Mouse (Mus musculus) midbrain, embryonic 14.5 days (tissue): ENCODE results near the gene Gm10153. TPM values are rescaled to one million over a fixed set of nuclear protein-coding genes. Genes with fewer than 3 reads are reported as not detected.
"Not testable (repeated sequence)": the region's sequence is repeated elsewhere in the genome, so short reads cannot be mapped to it uniquely, and the experiment has no call there.

Experiments used
- ATAC-seq: fragments of 200-750 bp; cut with Nextera tagmentation; 2 replicates; pipeline ENCODE4 v1.8.0; 2017; ENCODE audit warnings: moderate number of reproducible peaks, moderate library complexity; ENCODE audit not compliant: low FRiP score, low TSS enrichment
- DNase-seq: peaks from one replicate; pipeline ENCODE4 v3.0.0-alpha.2; 2015
- H3K27ac ChIP-seq: fragments of 300-500 bp; sonication (generic); replicated peaks from 2 replicates; pipeline ENCODE4 v1.5.1; 2014; ENCODE audit warnings: mild to moderate bottlenecking, low read depth, low read length, moderate library complexity
- H3K27me3 ChIP-seq: fragments of 300-500 bp; sonication (generic); 2 replicates; pipeline ENCODE4 v1.6.1; 2014; ENCODE audit warnings: low read length, control low read depth, mixed read lengths; ENCODE audit not compliant: control insufficient read depth, insufficient read depth
- H3K36me3 ChIP-seq: fragments of 300-500 bp; sonication (generic); 2 replicates; pipeline ENCODE4 v1.6.1; 2014; ENCODE audit warnings: low read length, control low read depth; ENCODE audit not compliant: control insufficient read depth, insufficient read depth
- H3K4me1 ChIP-seq: fragments of 300-500 bp; sonication (generic); 2 replicates; pipeline ENCODE4 v1.6.1; 2014; ENCODE audit warnings: mild to moderate bottlenecking, antibody characterized with exemption, low read length, control low read depth; ENCODE audit not compliant: control insufficient read depth, insufficient read depth
- H3K4me2 ChIP-seq: fragments of 300-500 bp; sonication (generic); 2 replicates; pipeline ENCODE4 v1.6.1; 2014; ENCODE audit warnings: mild to moderate bottlenecking, low read length, moderate library complexity
- H3K4me3 ChIP-seq: fragments of 300-500 bp; sonication (generic); replicated peaks from 2 replicates; pipeline ENCODE4 v1.5.1; 2014; ENCODE audit warnings: low read depth, low read length
- H3K9ac ChIP-seq: fragments of 300-500 bp; sonication (generic); replicated peaks from 2 replicates; pipeline ENCODE4 v1.6.1; 2014; ENCODE audit warnings: mild to moderate bottlenecking, low read length, moderate library complexity
- H3K9me3 ChIP-seq: fragments of 300-500 bp; sonication (generic); 2 replicates; pipeline ENCODE4 v1.6.1; 2016; ENCODE audit warnings: low read length, control low read depth, mixed read lengths; ENCODE audit not compliant: control insufficient read depth
- WGBS: fragments of 180-500 bp; shearing (Covaris S2); extraction: QIAGEN DNeasy Blood & Tissue Kit; methylation state at CpG from one replicate; pipeline ENCODE4 v1.1.7; 2014; 5-methylcytosine and 5-hydroxymethylcytosine counted together
- polyA plus RNA-seq: library from polyadenylated mRNA; unstranded; fragments of >200 nt; fragmentation: Nextera tagmentation; extraction: Ambion mirVana; gene quantifications from 2 replicates; pipeline ENCODE4 v1.2.1, GENCODE M21; 2014

Gene Gm10153
- polyA plus RNA-seq = not detected in 2 replicates

- no peak within 1 kb of the TSS for H3K4me2 ChIP-seq
- ATAC-seq = no peak
- WGBS = 53% methylated on average over 2 of the region's 2 CpGs
Measured at GRCm38 (mm10) chr7:142190289-142190688, at the start of gene Gm10153. Gene Gm10153, minus strand, starts transcription at chr7:142190389.

GRCm38 (mm10) chr7:142231540-142231939 lies 41.4 kb upstream of the Gm10153 start:
- H3K27ac ChIP-seq = no peak overlapping the region
- no peaks in the 10 kb centered on the region for H3K36me3 ChIP-seq
- H3K27me3 ChIP-seq = no peaks in the 10 kb centered on the region
- no peak overlapping the region for H3K4me3 ChIP-seq
- ATAC-seq = no peak
- H3K4me2 ChIP-seq = no peak overlapping the region
- H3K4me1 ChIP-seq = no peaks in the 10 kb centered on the region
- H3K9me3 ChIP-seq = no peaks in the 10 kb centered on the region
- 44% methylated on average over 1 of the region's 1 CpGs for WGBS
- H3K9ac ChIP-seq = no peak overlapping the region
- no peak for DNase-seq

More at GRCm38 (mm10) chr7:142190289-142190688, at the start of gene Gm10153:
- Histone ChIP-seq H3K27ac (no peak within 1 kb of the TSS), H3K36me3 (no peaks in the 10 kb centered on the region), H3K4me1 (no peaks in the 10 kb centered on the region), H3K27me3 (no peaks in the 10 kb centered on the region), H3K9me3 (no peaks in the 10 kb centered on the region), H3K4me3 (no peak within 1 kb of the TSS), H3K9ac (no peak within 1 kb of the TSS)
- no peak for DNase-seq

GRCm38 (mm10) chr7:142229871-142230270 lies 39.7 kb upstream of the Gm10153 start, which contains the start of gene Krtap5-5:
Gene Krtap5-5, minus strand, starts transcription at chr7:142229971.
- H3K27ac ChIP-seq, H3K36me3 ChIP-seq, H3K4me1 ChIP-seq, H3K4me2 ChIP-seq, H3K4me3 ChIP-seq, H3K27me3 ChIP-seq, H3K9me3 ChIP-seq, DNase-seq, H3K9ac ChIP-seq, ATAC-seq: not testable (repeated sequence)
- WGBS = 55% methylated on average over 3 of the region's 3 CpGs

- no peak for ATAC-seq
- Histone ChIP-seq H3K27ac (no peak overlapping the region), H3K4me2 (no peak overlapping the region), H3K27me3 (no peaks in the 10 kb centered on the region), H3K9me3 (no peaks in the 10 kb centered on the region), H3K36me3 (no peaks in the 10 kb centered on the region), H3K9ac (no peak overlapping the region), H3K4me1 (no peaks in the 10 kb centered on the region), H3K4me3 (no peak overlapping the region)
- no peak for DNase-seq
- WGBS = 51% methylated on average over 2 of the region's 2 CpGs
Measured at GRCm38 (mm10) chr7:142224518-142224917, 34.3 kb upstream of the Gm10153 start.

- not testable (repeated sequence) for H3K4me3 ChIP-seq, ATAC-seq, H3K4me1 ChIP-seq, H3K9ac ChIP-seq, DNase-seq, H3K4me2 ChIP-seq, H3K36me3 ChIP-seq, H3K9me3 ChIP-seq, H3K27me3 ChIP-seq, H3K27ac ChIP-seq
- 65% methylated on average over 1 of the region's 1 CpGs for WGBS
Measured at GRCm38 (mm10) chr7:142212136-142212535, 21.9 kb upstream of the Gm10153 start.

GRCm38 (mm10) chr7:142211559-142211958 lies 21.4 kb upstream of the Gm10153 start, which contains the start of gene Gm7579:
Gene Gm7579, plus strand, starts transcription at chr7:142211859.
- Histone ChIP-seq H3K4me3 (no peak within 1 kb of the TSS), H3K27me3 (no peaks in the 10 kb centered on the region), H3K27ac (no peak within 1 kb of the TSS), H3K36me3 (no peaks in the 10 kb centered on the region), H3K9me3 (no peaks in the 10 kb centered on the region), H3K9ac (no peak within 1 kb of the TSS), H3K4me1 (no peaks in the 10 kb centered on the region), H3K4me2 (no peak within 1 kb of the TSS)
- 84% methylated on average over 1 of the region's 1 CpGs for WGBS
- ATAC-seq (no peak), DNase-seq (no peak)

- H3K4me2 ChIP-seq, ATAC-seq, DNase-seq, H3K9ac ChIP-seq, H3K36me3 ChIP-seq, H3K4me3 ChIP-seq, H3K9me3 ChIP-seq, H3K4me1 ChIP-seq, H3K27me3 ChIP-seq, H3K27ac ChIP-seq: not testable (repeated sequence)
- WGBS = 78% methylated on average over 5 of the region's 5 CpGs
Measured at GRCm38 (mm10) chr7:142206891-142207290, 16.7 kb upstream of the Gm10153 start.

GRCm38 (mm10) chr7:142205488-142205887 lies 15.3 kb upstream of the Gm10153 start:
- Histone ChIP-seq H3K9me3 (no peaks in the 10 kb centered on the region), H3K4me1 (no peaks in the 10 kb centered on the region), H3K4me2 (no peak overlapping the region), H3K4me3 (no peak overlapping the region), H3K27me3 (no peaks in the 10 kb centered on the region), H3K36me3 (no peaks in the 10 kb centered on the region), H3K27ac (no peak overlapping the region), H3K9ac (no peak overlapping the region)
- ATAC-seq (no peak), DNase-seq (no peak)

- Histone ChIP-seq H3K27ac (no peak within 1 kb of the TSS), H3K27me3 (no peaks in the 10 kb centered on the region), H3K9ac (no peak within 1 kb of the TSS), H3K4me2 (no peak within 1 kb of the TSS), H3K36me3 (no peaks in the 10 kb centered on the region), H3K9me3 (no peaks in the 10 kb centered on the region), H3K4me3 (no peak within 1 kb of the TSS), H3K4me1 (no peaks in the 10 kb centered on the region)
- ATAC-seq (no peak), DNase-seq (no peak)
- 82% methylated on average over 1 of the region's 1 CpGs for WGBS
Measured at GRCm38 (mm10) chr7:142201064-142201463, 10.9 kb upstream of the Gm10153 start, which contains the start of gene Krtap5-3. Gene Krtap5-3, plus strand, starts transcription at chr7:142201364.
